Mouse (Mus musculus) lung, embryonic 14.5 days (tissue): ENCODE measurements at regions not wholly inside any gene's neighbourhood (a gene's known extent, or its start where the extent isn't known, plus 50 kb on each side); places are given as distances from the start of the nearest gene placed in this dataset.
A peak's percentile ranks its signal among the peaks of the same experiment; 100 is the strongest.

Source experiments
- ATAC-seq: fragments of 200-750 bp; cut with Nextera tagmentation; 2 replicates; pipeline ENCODE4 v1.8.0; 2017; ENCODE audit warnings: mild to moderate bottlenecking, moderate TSS enrichment, moderate library complexity; ENCODE audit not compliant: insufficient read depth
- DNase-seq: peaks from one replicate; pipeline ENCODE4 v3.0.0-alpha.2; 2015
- H3K27ac ChIP-seq: fragments of 300-500 bp; sonication (generic); 2 replicates; pipeline ENCODE4 v1.5.1; 2014; ENCODE audit warnings: low read depth, mild to moderate bottlenecking, moderate library complexity
- H3K27me3 ChIP-seq: fragments of 300-500 bp; sonication (generic); 2 replicates; pipeline ENCODE4 v1.6.1; 2014; ENCODE audit warnings: low read length, control low read depth; ENCODE audit not compliant: insufficient read depth
- H3K36me3 ChIP-seq: fragments of 300-500 bp; sonication (generic); 2 replicates; pipeline ENCODE4 v1.6.1; 2014; ENCODE audit warnings: control low read depth; ENCODE audit not compliant: insufficient read depth
- H3K4me1 ChIP-seq: fragments of 300-500 bp; sonication (generic); 2 replicates; pipeline ENCODE4 v1.6.1; 2014; ENCODE audit warnings: antibody characterized with exemption, control low read depth; ENCODE audit not compliant: insufficient read depth
- H3K4me2 ChIP-seq: fragments of 300-500 bp; sonication (generic); 2 replicates; pipeline ENCODE4 v1.6.1; 2014; ENCODE audit warnings: mild to moderate bottlenecking
- H3K4me3 ChIP-seq: fragments of 300-500 bp; sonication (generic); 2 replicates; pipeline ENCODE4 v1.5.1; 2014; ENCODE audit warnings: low read depth, low read length
- H3K9ac ChIP-seq: fragments of 300-500 bp; sonication (generic); 2 replicates; pipeline ENCODE4 v1.6.1; 2014
- H3K9me3 ChIP-seq: fragments of 300-500 bp; sonication (generic); 2 replicates; pipeline ENCODE4 v1.6.1; 2016; ENCODE audit warnings: low read depth, low read length, control low read depth
- CTCF ChIP-seq: IDR thresholded peaks from 2 replicates; pipeline ENCODE4 v1.5.1; 2016; ENCODE audit warnings: antibody characterized with exemption, low read depth
- WGBS: fragments of 180-500 bp; shearing (Covaris S2); extraction: QIAGEN DNeasy Blood & Tissue Kit; methylation state at CpG from one replicate; pipeline ENCODE4 v1.1.7; 2014; 5-methylcytosine and 5-hydroxymethylcytosine counted together

GRCm38 (mm10) chr4:97432094-97432493 lies 249.1 kb upstream of the Gm10192 start:
- TF ChIP-seq CTCF = no peak
- ATAC-seq = no peak
- Histone ChIP-seq H3K9me3 (no peaks in the 10 kb centered on the region), H3K27ac (no peak overlapping the region), H3K36me3 (no peaks in the 10 kb centered on the region), H3K4me3 (no peak overlapping the region), H3K27me3 (no peaks in the 10 kb centered on the region), H3K9ac (no peak overlapping the region), H3K4me2 (no peak overlapping the region), H3K4me1 (no peaks in the 10 kb centered on the region)
- no peak for DNase-seq
- 51% methylated on average over 1 of the region's 1 CpGs for WGBS

GRCm38 (mm10) chr4:97431239-97431638 lies 248.3 kb upstream of the Gm10192 start:
- Histone ChIP-seq H3K4me1 (no peaks in the 10 kb centered on the region), H3K9ac (no peak overlapping the region), H3K36me3 (no peaks in the 10 kb centered on the region), H3K27ac (no peak overlapping the region), H3K9me3 (no peaks in the 10 kb centered on the region), H3K4me3 (no peak overlapping the region), H3K4me2 (no peak overlapping the region), H3K27me3 (no peaks in the 10 kb centered on the region)
- ATAC-seq (no peak), DNase-seq (no peak)
- TF ChIP-seq CTCF = no peak
- 76% methylated on average over 2 of the region's 2 CpGs for WGBS

- no peak for TF ChIP-seq CTCF
- no peak for DNase-seq
- WGBS = 91% methylated on average over 1 of the region's 1 CpGs
Observed at GRCm38 (mm10) chr4:97419845-97420244, 236.9 kb upstream of the Gm10192 start.

GRCm38 (mm10) chr4:97418616-97419015 lies 235.7 kb upstream of the Gm10192 start:
- no peaks in the 10 kb centered on the region for H3K36me3 ChIP-seq
- no peak overlapping the region for H3K9ac ChIP-seq
- H3K9me3 ChIP-seq = no peaks in the 10 kb centered on the region
- no peaks in the 10 kb centered on the region for H3K4me1 ChIP-seq
- no peak for TF ChIP-seq CTCF
- ATAC-seq = peak; percentile 49; the same call in 1 of the 2 replicates
- H3K27ac ChIP-seq = no peak overlapping the region
- H3K4me3 ChIP-seq = no peak overlapping the region
- H3K27me3 ChIP-seq = no peaks in the 10 kb centered on the region
- peak; percentile 24 for DNase-seq
- H3K4me2 ChIP-seq = no peak overlapping the region
- WGBS = 33% methylated on average over 5 of the region's 5 CpGs

More at GRCm38 (mm10) chr4:97419845-97420244, 236.9 kb upstream of the Gm10192 start:
- Histone ChIP-seq H3K4me2 (no peak overlapping the region), H3K36me3 (no peaks in the 10 kb centered on the region), H3K27me3 (no peaks in the 10 kb centered on the region), H3K9ac (no peak overlapping the region), H3K4me1 (no peaks in the 10 kb centered on the region), H3K4me3 (no peak overlapping the region), H3K27ac (no peak overlapping the region), H3K9me3 (no peaks in the 10 kb centered on the region)
- no peak for ATAC-seq

GRCm38 (mm10) chr4:97417943-97418342 lies 235.0 kb upstream of the Gm10192 start:
- Histone ChIP-seq H3K4me2 (no peak overlapping the region), H3K4me1 (no peaks in the 10 kb centered on the region), H3K27ac (no peak overlapping the region), H3K27me3 (no peaks in the 10 kb centered on the region), H3K9me3 (no peaks in the 10 kb centered on the region), H3K36me3 (no peaks in the 10 kb centered on the region), H3K9ac (no peak overlapping the region), H3K4me3 (no peak overlapping the region)
- DNase-seq (peak; percentile 7), ATAC-seq (no peak)
- peak; percentile 42; the same call in 1 of the 2 replicates for TF ChIP-seq CTCF

GRCm38 (mm10) chr4:97408633-97409296 lies 225.8 kb upstream of the Gm10192 start:
- ATAC-seq (no peak), DNase-seq (no peak)
- TF ChIP-seq CTCF = no peak
- H3K27me3 ChIP-seq = no peaks in the 10 kb centered on the region
- no peaks in the 10 kb centered on the region for H3K36me3 ChIP-seq
- H3K4me3 ChIP-seq = no peak overlapping the region
- H3K4me2 ChIP-seq = no peak overlapping the region
- no peak overlapping the region for H3K27ac ChIP-seq
- H3K4me1 ChIP-seq = no peaks in the 10 kb centered on the region
- no peak overlapping the region for H3K9ac ChIP-seq
- WGBS = 87% methylated on average over 7 of the region's 7 CpGs
- no peaks in the 10 kb centered on the region for H3K9me3 ChIP-seq

GRCm38 (mm10) chr4:97394697-97395280 lies 211.8 kb upstream of the Gm10192 start:
- Histone ChIP-seq H3K4me3 (no peak overlapping the region), H3K4me1 (no peaks in the 10 kb centered on the region), H3K27me3 (no peaks in the 10 kb centered on the region), H3K27ac (no peak overlapping the region), H3K36me3 (no peaks in the 10 kb centered on the region), H3K9ac (no peak overlapping the region), H3K9me3 (no peaks in the 10 kb centered on the region), H3K4me2 (no peak overlapping the region)
- DNase-seq (peak; percentile 95), ATAC-seq (peak; percentile 94)
- 36% methylated on average over 3 of the region's 3 CpGs for whole genome bisulfite sequencing
- TF ChIP-seq CTCF = no peak
